Mouse (Mus musculus): ENCODE results near the gene Ralgapa1.
"Not testable (repeated sequence)": the region's sequence is repeated elsewhere in the genome, so short reads cannot be mapped to it uniquely, and the experiment has no call there.

Ralgapa1 gene

GRCm38 (mm10) chr12:55600503-55600994 lies 220.4 kb downstream of the Ralgapa1 start:
- 0 out of 2 replicates have a peak, but pooled peaks have one; percentile 15 for ATAC-seq (ENCODE audit: insufficient number of reproducible peaks, low FRiP score, low TSS enrichment)

DNA sequence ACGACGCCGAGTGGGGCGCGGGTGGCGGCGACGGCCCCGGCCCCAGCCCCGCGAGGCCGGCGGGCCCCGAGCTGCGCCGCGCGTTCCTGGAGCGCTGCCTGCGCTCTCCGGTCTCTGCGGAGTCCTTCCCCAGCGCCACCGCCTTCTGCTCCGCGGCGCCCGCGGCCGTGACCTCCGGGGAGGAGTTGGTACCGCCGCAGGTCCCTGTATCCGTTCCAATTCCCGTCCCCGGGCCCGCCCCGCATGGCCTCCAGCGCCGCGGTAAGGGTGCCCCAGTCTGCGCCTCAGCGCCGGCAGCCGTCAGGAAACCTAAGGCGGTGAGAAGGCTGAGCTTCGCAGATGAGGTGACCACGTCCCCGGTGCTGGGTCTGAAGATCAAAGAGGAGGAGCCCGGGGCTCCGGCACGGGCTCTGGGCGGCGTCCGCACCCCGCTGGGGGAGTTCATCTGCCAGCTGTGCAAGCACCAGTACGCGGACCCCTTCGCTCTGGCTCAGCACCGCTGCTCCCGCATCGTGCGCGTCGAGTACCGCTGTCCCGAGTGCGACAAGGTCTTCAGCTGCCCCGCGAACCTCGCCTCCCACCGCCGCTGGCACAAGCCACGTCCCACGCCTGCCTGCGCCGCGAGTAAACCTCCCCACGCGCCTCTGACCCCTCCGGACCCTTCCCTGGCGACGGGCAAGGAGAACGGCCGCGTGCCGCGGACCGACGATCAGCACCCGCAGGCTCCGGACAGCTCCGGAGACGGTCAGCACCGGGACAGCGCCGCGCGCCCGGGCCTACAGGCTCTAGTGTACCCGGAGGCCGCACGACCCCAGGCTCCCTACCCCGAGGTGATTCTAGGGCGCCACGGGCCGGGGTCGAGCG lies 221.1 kb downstream of the Ralgapa1 start:
- peak; percentile 31; the same call in 1 of the 2 replicates for ATAC-seq (ENCODE audit: insufficient number of reproducible peaks, low FRiP score, low TSS enrichment)

DNA sequence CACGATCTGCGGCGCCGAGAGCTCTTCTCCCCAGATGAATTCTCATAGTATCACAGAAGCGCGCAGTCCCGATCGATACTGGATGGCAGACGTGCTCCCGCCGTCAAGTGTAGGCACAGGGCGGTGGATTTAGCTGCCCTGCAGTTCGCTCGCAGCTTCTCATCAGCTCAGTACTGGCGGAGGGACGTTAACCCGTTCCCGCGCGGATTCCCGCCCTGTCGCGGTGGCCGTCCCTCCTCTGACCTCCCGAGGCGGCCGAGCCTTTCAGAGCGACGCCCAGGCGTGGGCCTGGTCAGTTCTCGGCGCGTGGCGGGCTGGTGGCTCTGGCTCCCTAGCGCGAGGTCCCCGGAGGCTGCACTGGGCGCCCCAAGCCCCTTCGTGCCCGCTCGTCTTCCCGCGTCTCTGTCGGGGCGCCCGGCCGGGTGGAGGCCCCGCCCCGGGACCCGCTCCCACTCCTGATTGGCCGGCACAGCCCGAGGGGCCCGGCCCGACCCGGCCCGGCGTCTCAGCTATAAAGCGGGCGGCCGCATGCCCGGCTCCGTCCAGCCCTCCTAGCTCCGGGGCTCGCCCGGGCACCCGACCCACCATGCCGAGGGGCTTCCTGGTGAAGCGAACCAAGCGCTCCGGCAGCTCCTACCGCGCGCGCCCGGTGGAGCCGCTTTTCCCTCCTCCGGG lies 221.9 kb downstream of the Ralgapa1 start, which contains the start of gene Insm2:
Insm2 (plus strand) TSS at position 541 of the 675 bp plus-strand sequence.
- ATAC-seq (ENCODE audit: insufficient number of reproducible peaks, low FRiP score, low TSS enrichment): 0 out of 2 replicates have a peak, but pooled peaks have one; percentile 19

GRCm38 (mm10) chr12:55598537-55598886 lies 222.5 kb downstream of the Ralgapa1 start:
- no peak for ATAC-seq (ENCODE audit: insufficient number of reproducible peaks, low FRiP score, low TSS enrichment)

DNA sequence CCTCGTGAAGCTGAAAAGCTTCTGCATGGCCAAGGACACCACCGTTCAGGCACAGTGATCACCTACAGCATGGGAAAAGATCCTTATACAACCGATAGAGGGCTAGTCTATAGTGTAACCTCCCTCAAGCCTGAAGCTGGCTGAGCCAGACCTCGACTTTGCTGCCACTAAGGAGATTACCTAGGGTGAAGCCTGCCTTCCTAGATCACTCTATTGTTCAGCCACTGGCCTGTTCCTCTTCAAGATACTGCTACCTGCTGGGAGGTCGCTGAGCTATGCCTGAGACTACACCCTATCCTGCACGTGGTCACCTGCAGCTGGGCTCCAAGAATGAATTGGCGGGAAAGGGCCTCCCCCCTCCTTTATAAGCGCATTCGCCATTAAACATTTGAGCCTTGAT lies 234.0 kb downstream of the Ralgapa1 start:
- not testable (repeated sequence) for ATAC-seq (ENCODE audit: insufficient number of reproducible peaks, low FRiP score, low TSS enrichment)

GRCm38 (mm10) chr12:55573794-55574193 lies 247.2 kb downstream of the Ralgapa1 start:
- no peak for ATAC-seq (ENCODE audit: insufficient number of reproducible peaks, low FRiP score, low TSS enrichment)

- no peak for ATAC-seq (ENCODE audit: insufficient number of reproducible peaks, low FRiP score, low TSS enrichment)
These were observed 247.9 kb downstream of the Ralgapa1 start for GRCm38 (mm10) chr12:55573089-55573488.

GRCm38 (mm10) chr12:55571661-55572060 lies 249.3 kb downstream of the Ralgapa1 start:
- no peak for ATAC-seq (ENCODE audit: insufficient number of reproducible peaks, low FRiP score, low TSS enrichment)

GRCm38 (mm10) chr12:55571181-55571580 lies 249.8 kb downstream of the Ralgapa1 start:
- ATAC-seq (ENCODE audit: insufficient number of reproducible peaks, low FRiP score, low TSS enrichment): no peak

GRCm38 (mm10) chr12:55570646-55571045 lies 250.3 kb downstream of the Ralgapa1 start:
- no peak for ATAC-seq (ENCODE audit: insufficient number of reproducible peaks, low FRiP score, low TSS enrichment)

DNA sequence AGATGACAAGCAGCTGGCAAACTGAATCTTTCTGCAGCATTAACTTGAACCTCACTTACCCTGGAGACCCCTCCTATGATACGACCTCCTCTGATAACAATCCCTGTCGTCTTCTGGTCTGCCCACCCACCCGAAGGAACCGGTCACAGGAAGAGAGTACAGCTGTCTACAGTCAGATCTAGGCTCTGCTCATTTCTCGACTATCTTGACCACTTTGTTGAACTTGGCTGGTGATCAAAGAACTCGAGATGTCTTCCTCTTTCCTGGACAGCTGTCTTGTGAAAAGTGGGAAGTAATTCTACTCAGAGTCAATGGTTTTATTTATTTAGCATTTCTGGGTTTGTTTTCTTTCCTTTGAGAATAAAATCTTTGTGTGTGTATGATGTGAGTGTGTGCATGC lies 251.3 kb downstream of the Ralgapa1 start:
- no peak for ATAC-seq (ENCODE audit: insufficient number of reproducible peaks, low FRiP score, low TSS enrichment)

- no peak for ATAC-seq (ENCODE audit: insufficient number of reproducible peaks, low FRiP score, low TSS enrichment)
These were observed 252.5 kb downstream of the Ralgapa1 start for GRCm38 (mm10) chr12:55568466-55568865.

- ATAC-seq (ENCODE audit: insufficient number of reproducible peaks, low FRiP score, low TSS enrichment): no peak
These were observed 254.1 kb downstream of the Ralgapa1 start for GRCm38 (mm10) chr12:55566837-55567236.

GRCm38 (mm10) chr12:55565867-55566266 lies 255.1 kb downstream of the Ralgapa1 start:
- ATAC-seq (ENCODE audit: insufficient number of reproducible peaks, low FRiP score, low TSS enrichment): no peak; the same call in 1 of the 2 replicates

DNA sequence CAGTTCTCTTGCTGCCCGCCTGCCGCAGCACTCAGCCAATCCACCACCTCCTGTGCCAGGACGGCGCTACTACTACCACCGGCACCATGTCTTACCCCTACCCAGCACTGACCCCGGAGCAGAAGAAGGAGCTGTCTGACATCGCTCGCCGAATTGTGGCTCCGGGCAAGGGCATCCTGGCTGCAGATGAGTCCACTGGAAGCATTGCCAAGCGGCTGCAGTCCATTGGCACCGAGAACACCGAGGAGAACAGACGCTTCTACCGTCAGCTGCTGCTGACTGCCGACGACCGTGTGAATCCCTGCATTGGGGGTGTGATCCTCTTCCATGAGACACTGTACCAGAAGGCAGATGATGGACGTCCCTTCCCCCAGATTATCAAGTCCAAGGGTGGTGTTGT lies 255.8 kb downstream of the Ralgapa1 start, which contains the start of gene Aldoart2:
Aldoart2 (plus strand) TSS at position 34 of the 400 bp plus-strand sequence.
- no peak for ATAC-seq (ENCODE audit: insufficient number of reproducible peaks, low FRiP score, low TSS enrichment)

- no peak for ATAC-seq (ENCODE audit: insufficient number of reproducible peaks, low FRiP score, low TSS enrichment)
These were observed 256.6 kb downstream of the Ralgapa1 start for GRCm38 (mm10) chr12:55564187-55564963.

- ATAC-seq (ENCODE audit: insufficient number of reproducible peaks, low FRiP score, low TSS enrichment): no peak
These were observed 257.2 kb downstream of the Ralgapa1 start for GRCm38 (mm10) chr12:55563742-55564141.

- ATAC-seq (ENCODE audit: insufficient number of reproducible peaks, low FRiP score, low TSS enrichment): no peak
These were observed 260.8 kb downstream of the Ralgapa1 start for GRCm38 (mm10) chr12:55560025-55560690.

DNA sequence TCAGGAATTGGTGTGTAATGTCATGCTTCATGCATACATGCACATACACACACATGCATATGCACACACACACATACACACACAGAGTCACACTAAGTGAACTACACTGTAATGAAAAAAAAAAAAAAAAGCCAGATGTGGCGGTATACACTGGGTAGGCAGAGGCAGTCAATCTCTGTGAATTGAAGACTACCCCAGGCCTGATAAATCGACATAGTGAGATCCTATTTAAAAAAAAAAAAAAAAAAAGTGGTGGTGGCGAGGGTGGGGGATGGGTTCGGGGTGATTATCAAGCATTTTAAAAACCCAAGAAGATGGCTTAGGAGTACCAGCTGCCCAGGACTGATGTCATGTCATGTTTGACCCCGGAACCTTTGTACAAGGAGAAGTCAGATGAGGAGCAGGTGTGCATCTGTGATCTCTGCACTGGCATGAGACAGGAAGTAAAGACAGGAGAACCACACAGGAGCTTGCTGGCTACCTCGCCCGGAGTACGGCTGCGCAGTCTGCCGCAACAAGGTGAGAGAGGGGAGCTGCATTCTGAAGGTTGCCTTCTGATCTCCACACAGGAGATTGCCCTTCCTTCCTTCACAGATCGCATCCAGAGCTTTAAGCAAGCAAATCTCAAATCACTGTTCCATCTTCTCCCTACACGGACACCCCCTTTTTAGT lies 261.6 kb downstream of the Ralgapa1 start:
- ATAC-seq (ENCODE audit: insufficient number of reproducible peaks, low FRiP score, low TSS enrichment): no peak
